Comparison of ENCODE assay signal across 9 mouse cellular contexts in the genomic region with DNA sequence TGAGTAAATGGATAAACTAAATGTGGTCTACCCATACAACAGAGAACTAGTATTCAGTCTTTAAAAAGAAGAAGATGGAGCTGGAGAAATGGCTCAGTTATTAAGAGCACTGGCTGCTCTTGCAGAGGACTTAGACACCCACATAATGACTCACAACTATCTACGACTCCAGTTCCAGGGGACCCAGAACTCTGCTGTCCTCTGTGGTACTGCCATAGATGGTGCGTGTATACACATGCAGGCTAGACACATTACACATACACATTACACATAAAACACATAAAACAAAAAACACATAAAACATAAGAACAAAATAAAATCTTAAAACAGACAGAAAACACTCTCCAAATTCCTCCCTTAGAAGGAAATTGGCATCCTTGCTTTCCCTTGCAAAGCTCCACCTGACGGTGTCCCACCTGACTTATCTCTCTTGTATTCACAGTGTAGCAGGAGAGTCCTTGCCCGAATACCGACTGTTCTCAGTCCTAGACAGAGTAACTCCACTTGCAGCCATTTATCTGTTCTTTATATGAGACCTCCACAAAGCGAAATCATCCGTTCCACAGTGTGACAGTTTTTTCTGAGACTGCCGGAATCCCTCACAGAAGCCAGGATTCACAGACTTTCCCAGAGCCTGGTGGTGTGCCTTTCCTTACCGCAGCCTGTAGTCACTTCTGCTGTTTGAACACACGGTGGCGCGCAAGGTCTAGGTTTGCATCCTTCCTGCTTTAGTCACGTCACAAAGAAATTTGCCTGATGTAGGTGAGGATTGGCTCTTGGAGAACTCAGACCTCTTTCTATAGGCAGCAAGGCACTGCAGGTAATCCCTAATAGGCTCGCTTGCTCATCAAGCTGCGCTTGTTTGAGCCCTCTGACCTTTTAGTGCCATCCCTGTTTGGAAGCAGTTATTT. TPM values are rescaled to one million over a fixed set of nuclear protein-coding genes. Genes with fewer than 3 reads are reported as not detected.
DNase-seq lines count a peak whose midpoint lies in the region; ATAC-seq and TF ChIP-seq lines count a peak whose summit lies in the region.
"Had no signal": no experiment of that assay in that cellular context is flagged by ENCODE, and none has a peak within 500 bp of the region (broad histone marks: within the 10 kb centered on the region; RNA-seq: fewer than 3 reads in every experiment).

No protein-coding gene starts in this region.

- TF ChIP-seq CTCF in brain, embryonic 14.5 days (IDR thresholded peaks at IDR 0.05; ENCODE audit: borderline replicate concordance, extremely low read depth, insufficient read depth, insufficient read length), result peak; percentile 96

- H3K4me1 ChIP-seq in heart, embryonic 14.5 days (ENCODE audit: control insufficient read depth in 2 of 2, insufficient read depth in 2 of 2, low read length in 2 of 2), result no peaks in the 10 kb centered on the region
- no peaks in the 10 kb centered on the region for H3K4me1 ChIP-seq in liver, embryonic 11.5 days (replicated peaks; ENCODE audit: control insufficient read depth, insufficient read depth, low read length)
- H3K4me1 ChIP-seq in stomach, embryonic 15.5 days, result no peaks in the 10 kb centered on the region

- DNase-seq in CD4-positive, CD25-positive, alpha-beta regulatory T cell, adult 2 months (ENCODE audit: low read depth, low spot score), result peak; percentile 94
- peak; percentile 96 for DNase-seq in brain, embryonic 14.5 days (ENCODE audit: low read depth)
- peak; percentile 77 for DNase-seq in kidney, postnatal 10 days
- DNase-seq in liver, embryonic 11.5 days (ENCODE audit: low spot score), result peak; percentile 67
- peak; percentile 79 for DNase-seq in neural tube, embryonic 10.5 days (ENCODE audit: extremely low spot score, low spot score)

- no peaks in the 10 kb centered on the region for H3K9me3 ChIP-seq in heart, embryonic 14.5 days (ENCODE audit: control insufficient read depth, low read length)
- H3K9me3 ChIP-seq in liver, embryonic 11.5 days (ENCODE audit: control insufficient read depth, low read length), result no peaks in the 10 kb centered on the region
- no peaks in the 10 kb centered on the region for H3K9me3 ChIP-seq in stomach, embryonic 15.5 days

- no peak overlapping the region for H3K27ac ChIP-seq in heart, embryonic 14.5 days (replicated peaks in 1 of 2; ENCODE audit: control insufficient read depth in 1 of 2, insufficient read depth in 1 of 2, low read depth in 2 of 2, low read length in 2 of 2)
- H3K27ac ChIP-seq in liver, embryonic 11.5 days (ENCODE audit: low read depth, low read length), result no peak overlapping the region
- no peak overlapping the region for H3K27ac ChIP-seq in stomach, embryonic 15.5 days

- TF ChIP-seq POLR2A in brain, embryonic 14.5 days (IDR thresholded peaks at IDR 0.05; ENCODE audit: borderline replicate concordance, extremely low read depth, insufficient read depth, insufficient read length, poor library complexity, severe bottlenecking), result no peak

- WGBS in heart, embryonic 14.5 days, result 22% methylated on average over 15 of the region's 15 CpGs
- 22% methylated on average over 15 of the region's 15 CpGs for WGBS in liver, embryonic 11.5 days
- WGBS in stomach, embryonic 15.5 days, result 21% methylated on average over 15 of the region's 15 CpGs

- peak; percentile 83 for ATAC-seq in erythroid progenitor cell, adult 5-6 weeks (replicated peaks; ENCODE audit: low FRiP score, poor library complexity, severe bottlenecking)
- ATAC-seq in heart, embryonic 14.5 days (ENCODE audit: insufficient number of reproducible peaks, insufficient read depth, low FRiP score, low read depth), result peak; percentile 59
- peak; percentile 82 for ATAC-seq in liver, embryonic 11.5 days (replicated peaks; ENCODE audit: low FRiP score)
- peak; percentile 85 for ATAC-seq in stomach, embryonic 15.5 days (ENCODE audit: insufficient read depth, low FRiP score, low read depth)

- no peaks in the 10 kb centered on the region for H3K27me3 ChIP-seq in heart, embryonic 14.5 days (ENCODE audit: control insufficient read depth, insufficient read depth, low read length)
- H3K27me3 ChIP-seq in liver, embryonic 11.5 days (replicated peaks; ENCODE audit: control insufficient read depth, insufficient read depth, low read length), result no peaks in the 10 kb centered on the region
- no peaks in the 10 kb centered on the region for H3K27me3 ChIP-seq in stomach, embryonic 15.5 days (replicated peaks)

- no peak overlapping the region for H3K4me2 ChIP-seq in heart, embryonic 14.5 days (ENCODE audit: low read length)
- no peak overlapping the region for H3K4me2 ChIP-seq in liver, embryonic 11.5 days
- no peak overlapping the region for H3K4me2 ChIP-seq in stomach, embryonic 15.5 days

- H3K4me3 ChIP-seq in heart, embryonic 14.5 days (ENCODE audit: control insufficient read depth in 1 of 2, insufficient read depth in 1 of 2, low read depth in 1 of 2, low read length in 2 of 2), result no peak overlapping the region
- H3K4me3 ChIP-seq in liver, embryonic 11.5 days (ENCODE audit: low read depth, low read length), result no peak overlapping the region
- no peak overlapping the region for H3K4me3 ChIP-seq in stomach, embryonic 15.5 days (replicated peaks)

- no peak overlapping the region for H3K9ac ChIP-seq in heart, embryonic 14.5 days (ENCODE audit: low read length)
- no peak overlapping the region for H3K9ac ChIP-seq in liver, embryonic 11.5 days (ENCODE audit: low read depth, low read length)
- H3K9ac ChIP-seq in stomach, embryonic 15.5 days, result no peak overlapping the region

- no peaks in the 10 kb centered on the region for H3K36me3 ChIP-seq in heart, embryonic 14.5 days (ENCODE audit: control insufficient read depth, insufficient read depth, low read length)
- H3K36me3 ChIP-seq in liver, embryonic 11.5 days (ENCODE audit: control insufficient read depth, insufficient read depth, low read length), result no peaks in the 10 kb centered on the region
- H3K36me3 ChIP-seq in stomach, embryonic 15.5 days, result no peaks in the 10 kb centered on the region

RNA-seq across cellular contexts. Expression of gene Syt5, which starts 9.2 kb away (rescaled TPM):
- polyA plus RNA-seq in brain, embryonic 14.5 days (2012; rRNA removed), result 103 and 105 TPM in 2 replicates
- total RNA-seq in erythroid progenitor cell, adult 5-6 weeks (2015; ENCODE audit: low replicate concordance), result not detected in 2 replicates
- not detected in 2 replicates for total RNA-seq in erythroid progenitor cell, adult 5-6 weeks (2017; ENCODE audit: low replicate concordance)
- 0.55 and 0.78 TPM in 2 replicates for polyA plus RNA-seq in heart, embryonic 14.5 days (2014; fragmentation: Nextera tagmentation; extraction: Ambion mirVana)
- 0.73 and 1.2 TPM in 2 replicates for polyA plus RNA-seq in liver, embryonic 11.5 days (2014; fragmentation: Nextera tagmentation; extraction: Ambion mirVana)
- polyA plus RNA-seq in stomach, embryonic 15.5 days (2015; fragmentation: Nextera tagmentation; extraction: Ambion mirVana), result 7.4 and 7.9 TPM in 2 replicates

RNA-seq across cellular contexts. Expression of gene Dnaaf3, which starts 24.3 kb away (rescaled TPM):
- 5.9 and 6.4 TPM in 2 replicates for polyA plus RNA-seq in brain, embryonic 14.5 days (2012; rRNA removed)
- not detected in 2 replicates for total RNA-seq in erythroid progenitor cell, adult 5-6 weeks (2015; ENCODE audit: low replicate concordance)
- total RNA-seq in erythroid progenitor cell, adult 5-6 weeks (2017; ENCODE audit: low replicate concordance), result 0.64 TPM in 1 of 2 replicates, not detected in the other
- 0.15 and 0.51 TPM in 2 replicates for polyA plus RNA-seq in heart, embryonic 14.5 days (2014; fragmentation: Nextera tagmentation; extraction: Ambion mirVana)
- 0.22 and 0.45 TPM in 2 replicates for polyA plus RNA-seq in liver, embryonic 11.5 days (2014; fragmentation: Nextera tagmentation; extraction: Ambion mirVana)
- polyA plus RNA-seq in stomach, embryonic 15.5 days (2015; fragmentation: Nextera tagmentation; extraction: Ambion mirVana), result 1.3 and 1.7 TPM in 2 replicates

RNA-seq across cellular contexts. Expression of gene Tnni3, which starts 32.5 kb away (rescaled TPM):
- polyA plus RNA-seq in brain, embryonic 14.5 days (2012; rRNA removed), result 4.2 and 4.3 TPM in 2 replicates
- not detected in 2 replicates for total RNA-seq in erythroid progenitor cell, adult 5-6 weeks (2015; ENCODE audit: low replicate concordance)
- not detected in 2 replicates for total RNA-seq in erythroid progenitor cell, adult 5-6 weeks (2017; ENCODE audit: low replicate concordance)
- polyA plus RNA-seq in heart, embryonic 14.5 days (2014; fragmentation: Nextera tagmentation; extraction: Ambion mirVana), result 2,958 and 3,056 TPM in 2 replicates
- polyA plus RNA-seq in liver, embryonic 11.5 days (2014; fragmentation: Nextera tagmentation; extraction: Ambion mirVana), result 8.9 and 17.0 TPM in 2 replicates
- 5.4 and 6.4 TPM in 2 replicates for polyA plus RNA-seq in stomach, embryonic 15.5 days (2015; fragmentation: Nextera tagmentation; extraction: Ambion mirVana)

RNA-seq across cellular contexts. Expression of gene Tnnt1, which starts 40.3 kb away (rescaled TPM):
- 3.3 and 3.9 TPM in 2 replicates for polyA plus RNA-seq in brain, embryonic 14.5 days (2012; rRNA removed)
- total RNA-seq in erythroid progenitor cell, adult 5-6 weeks (2015; ENCODE audit: low replicate concordance), result 1.4 TPM in 1 of 2 replicates, not detected in the other
- total RNA-seq in erythroid progenitor cell, adult 5-6 weeks (2017; ENCODE audit: low replicate concordance), result 3.9 TPM in 1 of 2 replicates, not detected in the other
- polyA plus RNA-seq in heart, embryonic 14.5 days (2014; fragmentation: Nextera tagmentation; extraction: Ambion mirVana), result 479 and 551 TPM in 2 replicates
- 25.1 and 27.7 TPM in 2 replicates for polyA plus RNA-seq in liver, embryonic 11.5 days (2014; fragmentation: Nextera tagmentation; extraction: Ambion mirVana)
- polyA plus RNA-seq in stomach, embryonic 15.5 days (2015; fragmentation: Nextera tagmentation; extraction: Ambion mirVana), result 25.5 and 33.1 TPM in 2 replicates

RNA-seq across cellular contexts. Expression of gene Ptprh, which starts 47.3 kb away (rescaled TPM):
- 0.87 and 1.5 TPM in 2 replicates for polyA plus RNA-seq in brain, embryonic 14.5 days (2012; rRNA removed)
- total RNA-seq in erythroid progenitor cell, adult 5-6 weeks (2015; ENCODE audit: low replicate concordance), result not detected in 2 replicates
- total RNA-seq in erythroid progenitor cell, adult 5-6 weeks (2017; ENCODE audit: low replicate concordance), result not detected in 2 replicates
- polyA plus RNA-seq in heart, embryonic 14.5 days (2014; fragmentation: Nextera tagmentation; extraction: Ambion mirVana), result not detected in 2 replicates
- not detected in 2 replicates for polyA plus RNA-seq in liver, embryonic 11.5 days (2014; fragmentation: Nextera tagmentation; extraction: Ambion mirVana)
- 0.80 and 0.89 TPM in 2 replicates for polyA plus RNA-seq in stomach, embryonic 15.5 days (2015; fragmentation: Nextera tagmentation; extraction: Ambion mirVana)
- total RNA-seq: gastrocnemius, adult 8-10 months had no signal

Comparison
In these comparisons a context has a peak if more than half of its experiments do, and no peak if none do; other contexts are left out.
1. RNA of gene Syt5, which starts 9.2 kb away (polyA plus RNA-seq): 103 to 105 TPM in brain, embryonic 14.5 days; 7.4 to 7.9 TPM in stomach, embryonic 15.5 days, 0.55 to 0.78 TPM in heart, embryonic 14.5 days and 0.73 to 1.2 TPM in liver, embryonic 11.5 days; every median in the first group is over 10 times any median in the second.
2. RNA of gene Tnni3, which starts 32.5 kb away (polyA plus RNA-seq): 2,958 to 3,056 TPM in heart, embryonic 14.5 days; 8.9 to 17.0 TPM in liver, embryonic 11.5 days, 5.4 to 6.4 TPM in stomach, embryonic 15.5 days and 4.2 to 4.3 TPM in brain, embryonic 14.5 days; every median in the first group is over 100 times any median in the second.
3. Peak in every context shown above with its lines, with median percentiles within 50 percentile points of each other: DNase-seq and ATAC-seq.